Mouse (Mus musculus) brain, embryonic 18.5 days (tissue): ENCODE measurements around the gene Mapkapk2.
"Not testable (repeated sequence)": the region's sequence is repeated elsewhere in the genome, so short reads cannot be mapped to it uniquely, and the experiment has no call there.

Experiments
- DNase-seq: peaks from one replicate; pipeline ENCODE4 v3.0.0-alpha.2; 2012; ENCODE audit warnings: low read depth, low spot score

Gene Mapkapk2

DNA sequence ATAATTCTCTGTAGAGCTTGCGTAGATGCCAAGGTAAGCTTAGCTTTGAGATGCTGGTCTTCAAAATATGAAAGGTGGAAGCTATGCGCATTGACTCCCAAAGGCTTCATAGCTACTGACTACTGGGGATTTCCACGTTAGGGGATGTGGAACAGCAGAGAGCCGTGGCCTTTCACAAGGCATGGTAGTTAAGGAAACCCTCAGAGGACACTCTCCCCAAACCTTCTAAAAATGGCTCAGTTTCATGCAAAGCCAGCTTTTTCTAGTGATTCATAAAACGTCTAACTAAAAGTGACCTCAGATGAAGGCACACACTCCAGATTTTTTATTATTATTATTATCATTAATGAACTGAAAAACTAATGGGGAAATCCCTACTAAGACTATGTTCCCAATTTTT lies 47.6 kb downstream of the Mapkapk2 start:
- no peak for DNase-seq

- no peak for DNase-seq
Observed at GRCm38 (mm10) chr1:131049361-131049806, 48.2 kb downstream of the Mapkapk2 start.

DNA sequence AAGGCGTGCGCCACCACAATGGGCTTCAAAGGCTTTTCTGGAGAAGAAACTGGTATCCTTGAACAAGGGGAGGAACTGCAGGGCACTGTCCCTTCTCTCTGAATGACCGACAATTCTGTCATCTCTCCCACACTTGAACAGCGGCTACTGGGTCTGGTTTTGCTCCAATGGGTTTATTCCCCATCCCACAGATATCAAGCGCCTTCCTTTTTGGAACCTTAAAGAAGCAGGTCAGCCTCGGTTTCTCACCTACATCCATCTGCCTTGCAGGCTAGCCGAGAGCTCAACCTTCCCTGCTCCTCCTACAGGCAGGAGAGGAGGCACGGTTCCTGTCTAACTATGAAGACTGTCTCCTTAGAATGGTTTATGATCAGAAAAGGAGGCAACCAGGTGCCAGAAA lies 48.7 kb downstream of the Mapkapk2 start:
- DNase-seq, result no peak

DNA sequence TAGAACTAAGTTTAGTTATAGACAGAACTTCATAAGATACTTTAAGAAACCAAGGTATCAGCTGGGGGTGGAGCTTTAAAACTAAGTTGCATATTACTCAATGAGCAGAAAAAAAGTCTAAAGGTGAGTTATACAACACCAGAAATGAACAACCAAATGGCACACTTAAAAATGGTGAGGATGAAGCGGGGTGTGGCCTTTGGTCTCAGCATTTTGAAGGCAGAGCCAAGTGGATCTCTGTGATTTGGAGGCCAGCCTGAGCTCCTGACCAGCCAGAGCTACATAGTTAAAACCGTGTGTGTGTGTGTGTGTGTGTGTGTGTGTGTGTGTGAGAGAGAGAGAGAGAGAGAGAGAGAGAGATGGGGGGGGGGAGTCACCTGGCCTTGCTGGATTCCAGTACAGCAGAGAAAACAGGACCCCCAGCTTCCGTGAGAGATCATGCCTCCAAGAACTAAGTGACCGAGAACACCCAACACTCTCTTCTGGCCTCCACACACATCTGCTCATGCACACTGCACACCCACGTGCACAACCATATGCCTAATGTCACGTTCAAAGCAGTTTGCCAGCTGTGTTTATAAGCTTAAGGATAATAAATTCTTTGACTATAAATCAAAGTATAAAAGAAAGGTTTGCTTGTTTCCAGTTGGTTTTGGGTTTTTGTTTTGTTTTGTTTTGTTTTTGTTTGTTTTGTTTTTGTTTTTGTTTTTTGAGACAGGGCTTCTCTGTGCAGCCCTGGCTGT lies 49.3 kb downstream of the Mapkapk2 start:
- no peak for DNase-seq

- DNase-seq, result no peak
Observed at GRCm38 (mm10) chr1:131046607-131047006, 51.0 kb downstream of the Mapkapk2 start.

DNA sequence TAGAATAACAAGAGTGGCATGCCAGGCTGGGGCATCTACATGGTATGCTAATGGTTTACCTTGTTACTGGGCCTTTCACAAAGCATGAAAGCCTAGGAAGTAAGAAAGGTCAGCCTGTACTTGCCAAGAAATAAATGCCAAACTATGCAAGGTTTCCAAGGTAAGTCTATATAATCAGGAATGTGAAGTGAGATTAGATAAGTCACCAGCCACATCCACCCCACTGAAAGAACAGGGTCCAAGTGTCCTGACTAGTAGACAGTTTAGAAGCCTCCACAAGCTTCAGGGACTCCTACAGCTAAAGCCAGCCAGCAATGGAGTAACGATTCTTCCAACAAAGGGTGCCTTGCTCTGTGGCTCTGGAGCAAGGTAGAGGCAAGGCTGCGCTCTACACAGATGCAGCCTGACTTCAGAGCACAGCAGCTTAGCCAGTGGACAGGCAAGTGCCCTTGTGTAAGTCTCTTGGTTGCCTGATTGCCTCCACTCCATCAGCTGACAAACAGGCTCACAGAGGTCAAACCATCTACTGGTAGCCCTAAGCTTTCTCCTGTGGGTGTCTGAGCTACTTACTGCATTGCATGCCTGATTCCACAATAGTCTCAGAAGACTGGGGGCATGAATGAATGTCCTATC lies 51.8 kb downstream of the Mapkapk2 start:
- no peak for DNase-seq

DNA sequence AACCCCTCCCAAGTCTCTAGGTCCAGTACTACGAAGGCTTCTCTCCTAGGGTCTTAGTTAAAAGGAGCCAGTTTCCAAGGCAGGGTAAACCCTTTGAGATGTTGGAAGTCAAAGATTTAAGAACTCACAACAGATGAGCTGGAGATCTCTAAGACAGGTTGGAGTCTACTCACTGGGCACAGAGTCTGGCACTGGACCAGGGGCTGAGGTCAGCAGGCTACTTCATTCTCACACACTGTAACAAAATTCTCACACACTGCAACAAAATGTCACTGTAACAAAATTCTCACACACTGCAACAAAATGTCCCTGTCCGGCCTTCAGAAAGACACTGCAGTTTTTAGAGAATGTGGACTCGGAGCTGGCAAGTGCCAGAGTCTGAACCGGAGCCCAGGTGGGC lies 54.0 kb downstream of the Mapkapk2 start:
- DNase-seq, result no peak

DNA sequence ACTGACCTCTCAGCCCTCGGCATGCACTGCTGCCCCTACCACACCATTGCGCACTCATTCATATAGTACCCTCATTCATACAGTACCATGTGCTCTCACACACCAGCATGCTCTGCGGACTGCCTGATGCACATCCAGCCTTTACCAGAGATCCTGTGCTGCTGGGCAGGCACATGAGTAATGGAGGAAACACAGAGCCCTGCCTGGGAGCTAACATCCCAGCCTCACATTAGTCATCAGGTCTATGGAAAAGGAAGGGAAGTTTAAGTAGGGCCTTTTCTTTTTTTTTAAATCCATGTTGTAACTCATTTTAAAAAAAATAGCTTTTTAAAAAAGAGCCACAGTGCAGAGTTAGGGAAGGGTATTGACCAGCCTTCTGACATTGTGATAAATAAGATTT lies 54.9 kb downstream of the Mapkapk2 start:
- DNase-seq, result no peak

DNA sequence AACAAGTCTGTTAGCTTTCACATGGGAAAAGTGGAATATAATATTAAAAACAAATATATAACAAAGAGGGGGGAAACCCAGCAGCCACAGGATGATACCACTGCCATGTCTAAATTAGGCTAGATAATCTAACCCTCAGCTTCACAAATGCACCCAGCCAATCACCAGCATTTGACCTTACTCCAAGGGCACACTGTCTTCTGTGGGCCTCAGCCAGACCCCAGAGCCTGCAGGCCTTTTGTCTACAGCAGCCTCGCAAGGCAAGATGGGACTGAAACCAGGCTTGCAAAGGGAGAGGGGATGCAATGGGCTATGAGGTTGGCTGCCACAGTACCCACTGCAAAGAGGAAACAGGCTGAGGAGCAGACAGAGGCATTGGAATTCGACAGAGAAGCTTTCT lies 55.4 kb downstream of the Mapkapk2 start:
- DNase-seq, result no peak

GRCm38 (mm10) chr1:131039479-131039878 lies 58.1 kb downstream of the Mapkapk2 start:
- no peak for DNase-seq

DNA sequence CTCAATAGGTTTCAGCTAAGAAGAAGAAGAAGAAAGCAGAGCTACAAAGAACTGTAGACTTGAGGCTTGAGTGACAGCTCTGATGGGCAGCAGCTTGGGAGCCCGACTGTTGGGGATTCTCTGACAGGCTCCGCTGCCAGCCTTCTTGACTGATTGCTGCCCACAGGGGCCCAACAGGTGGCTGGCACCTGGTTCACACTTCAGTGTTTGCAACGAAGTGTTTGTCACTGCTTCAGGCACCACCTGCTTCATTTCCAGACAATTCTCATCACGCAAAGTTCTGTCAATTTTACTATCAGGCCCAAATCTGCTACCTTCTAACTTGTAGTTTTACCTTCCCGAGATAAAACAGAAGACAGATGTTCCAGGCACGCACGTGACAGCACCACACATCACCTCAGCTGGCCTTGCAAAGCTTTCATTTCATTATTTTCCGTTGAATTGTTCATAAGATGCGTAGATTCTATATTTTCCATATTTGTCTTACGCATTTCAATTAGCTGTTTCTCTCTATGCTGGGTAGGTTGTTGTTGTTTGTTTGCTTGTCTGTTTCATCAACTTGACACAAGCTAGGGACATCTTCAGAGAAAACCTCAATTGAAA lies 59.1 kb downstream of the Mapkapk2 start:
- no peak for DNase-seq

GRCm38 (mm10) chr1:131038001-131038400 lies 59.6 kb downstream of the Mapkapk2 start:
- DNase-seq, result no peak

- no peak for DNase-seq
Observed at GRCm38 (mm10) chr1:131031267-131031666, 66.4 kb downstream of the Mapkapk2 start.

DNA sequence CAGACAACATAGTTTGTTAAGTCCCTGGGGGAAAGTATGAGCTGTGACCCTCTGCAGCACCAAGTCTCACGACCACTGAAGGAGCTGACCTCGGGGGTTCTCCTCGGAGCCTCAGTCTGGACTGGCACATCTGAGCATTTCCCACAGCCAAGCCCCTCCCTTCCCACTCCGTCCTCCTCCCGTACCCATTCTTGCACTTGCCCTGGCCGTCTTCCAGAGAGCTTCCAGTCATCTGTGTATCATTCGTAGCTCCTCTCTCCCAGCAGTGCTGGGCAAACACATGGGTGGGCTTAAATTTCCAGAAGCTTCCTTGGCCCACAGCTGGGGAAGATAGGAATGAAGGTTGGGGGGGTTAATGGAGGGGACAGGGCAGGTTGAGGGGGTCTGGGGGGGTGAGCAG lies 67.4 kb downstream of the Mapkapk2 start:
- DNase-seq, result no peak

DNA sequence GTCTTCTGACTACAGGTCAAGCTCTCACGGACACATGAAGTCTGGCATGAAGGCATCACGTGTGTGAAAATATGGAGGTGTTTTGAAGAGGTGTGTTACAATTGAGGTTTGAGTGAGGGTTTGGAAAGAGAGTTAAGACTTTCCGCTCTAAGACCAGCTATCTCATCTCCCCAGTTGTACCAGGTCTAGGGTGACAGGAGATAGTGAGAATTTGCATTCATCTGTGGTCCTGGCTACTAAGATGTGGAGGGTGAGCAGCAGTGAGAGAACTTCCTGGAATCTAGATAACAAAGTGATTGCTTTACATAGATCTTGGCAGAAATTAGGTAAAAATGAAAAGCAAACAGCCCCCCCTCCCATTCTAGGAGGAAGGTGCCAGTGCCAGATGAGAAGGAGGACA lies 68.4 kb downstream of the Mapkapk2 start:
- DNase-seq, result no peak

DNA sequence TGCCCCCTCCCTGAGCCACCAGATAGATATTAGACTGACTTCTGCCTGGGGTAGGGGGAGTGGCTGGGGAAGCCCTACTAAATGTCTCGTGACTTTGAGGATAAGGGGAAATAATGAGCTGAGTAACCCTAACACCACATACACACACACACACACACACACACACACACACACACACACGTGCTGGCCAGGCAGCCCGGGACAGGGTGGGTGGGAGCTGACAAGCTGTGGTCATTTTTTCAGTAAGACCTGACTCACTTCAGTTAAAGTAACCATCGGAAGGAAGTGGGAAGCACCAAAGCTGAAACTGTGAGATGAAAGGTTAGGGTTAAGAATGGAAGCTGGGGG lies 71.8 kb downstream of the Mapkapk2 start:
- no peak for DNase-seq

DNA sequence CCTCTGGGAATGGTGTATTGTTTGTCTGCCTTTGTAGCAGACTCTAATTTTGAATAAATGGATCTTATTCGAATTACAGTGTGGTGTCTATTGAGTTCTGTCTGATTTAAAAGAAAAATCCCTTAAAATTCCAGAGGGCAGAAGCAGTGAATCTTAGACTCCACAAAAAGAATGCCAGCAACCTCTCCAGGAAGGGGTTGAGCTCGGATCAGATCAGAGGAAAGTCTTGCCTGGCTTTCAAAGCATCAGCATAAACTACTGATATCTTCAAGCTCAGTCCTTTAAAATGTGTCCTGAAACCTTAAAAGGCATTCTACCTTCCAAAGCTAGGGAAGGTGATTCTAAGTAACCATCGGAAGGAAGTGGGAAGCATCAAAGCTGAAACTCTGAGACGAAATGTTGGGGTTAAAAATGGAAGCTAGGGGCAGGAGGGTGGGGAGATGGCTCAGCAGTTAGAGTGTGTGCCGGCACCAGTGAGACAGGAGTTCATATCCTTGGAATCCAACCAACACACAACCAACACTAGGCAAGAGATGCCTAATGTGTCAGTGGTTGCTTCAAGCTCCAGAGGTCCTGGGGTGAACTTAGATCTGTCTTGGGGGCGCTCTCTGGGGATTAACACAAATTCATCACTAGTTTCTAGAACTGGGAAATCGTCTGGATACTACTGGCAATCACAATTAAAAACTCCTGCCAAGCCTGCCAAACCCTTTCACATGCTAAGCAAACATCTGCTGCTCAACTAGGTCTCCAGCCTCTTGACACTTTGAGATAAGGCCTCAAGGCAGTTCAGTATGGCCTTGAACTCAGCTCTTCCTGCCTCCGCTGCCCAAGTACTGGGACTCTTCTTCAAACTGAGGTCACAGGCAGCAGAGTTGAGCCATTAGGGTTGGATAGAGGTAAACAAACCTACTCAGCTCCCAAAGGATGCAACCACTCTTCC lies 72.5 kb downstream of the Mapkapk2 start:
- DNase-seq, result no peak

GRCm38 (mm10) chr1:131023250-131023858 lies 74.3 kb downstream of the Mapkapk2 start:
- not testable (repeated sequence) for DNase-seq

GRCm38 (mm10) chr1:131022591-131023249 lies 74.9 kb downstream of the Mapkapk2 start:
- no peak for DNase-seq

DNA sequence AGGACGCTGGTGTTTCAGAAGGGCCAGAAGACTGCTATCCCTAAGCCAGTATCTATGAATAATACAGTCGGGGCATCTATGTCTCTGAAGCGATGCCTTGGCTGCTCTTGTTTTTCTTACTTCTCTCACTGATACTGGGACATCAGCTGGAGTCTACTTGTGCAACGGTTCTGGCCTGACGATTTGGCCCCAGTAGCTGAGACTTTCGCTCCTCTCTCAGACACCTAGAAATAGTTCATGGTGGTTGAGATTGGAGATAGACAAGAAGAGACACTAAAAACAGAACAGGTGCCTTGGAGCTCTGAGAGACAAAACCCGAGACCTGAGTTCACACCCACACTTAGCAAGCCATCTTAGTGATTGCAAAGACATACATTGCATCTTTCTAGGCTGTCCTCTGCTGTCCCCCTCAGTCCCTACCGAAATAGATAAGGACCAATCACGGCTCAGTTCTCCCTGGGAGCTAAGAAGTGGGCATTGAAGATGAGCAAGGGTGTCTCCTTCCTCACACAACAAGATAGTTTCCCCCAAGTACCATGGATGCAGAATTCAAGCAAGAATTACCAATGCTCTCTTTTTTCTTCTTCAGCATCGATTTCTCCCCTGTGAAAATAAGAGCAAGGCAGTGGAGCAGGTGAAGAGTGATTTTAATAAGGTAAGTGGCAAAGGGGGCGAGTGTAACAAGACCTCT lies 75.6 kb downstream of the Mapkapk2 start:
- DNase-seq, result no peak
